Mouse (Mus musculus) heart, embryonic 16.5 days (tissue): Measurements from ENCODE around the gene Fbxl19. TPM values are rescaled to one million over a fixed set of nuclear protein-coding genes. Genes with fewer than 3 reads are reported as not detected.

Source experiments
- ATAC-seq: fragments of 200-750 bp; cut with Nextera tagmentation; replicated peaks from 2 replicates; pipeline ENCODE4 v1.8.0; 2017; ENCODE audit warnings: moderate number of reproducible peaks; ENCODE audit not compliant: insufficient read depth, low FRiP score; ENCODE audit errors: extremely low read depth
- H3K27ac ChIP-seq: fragments of 300-500 bp; sonication (generic); 2 replicates; pipeline ENCODE4 v1.5.1; 2014; ENCODE audit warnings: mild to moderate bottlenecking, low read length, control low read depth, moderate library complexity
- H3K27me3 ChIP-seq: fragments of 300-500 bp; sonication (generic); 2 replicates; pipeline ENCODE4 v1.6.1; 2014; ENCODE audit warnings: low read length, mixed read lengths; ENCODE audit not compliant: control insufficient read depth, insufficient read depth
- H3K36me3 ChIP-seq: fragments of 300-500 bp; sonication (generic); 2 replicates; pipeline ENCODE4 v1.6.1; 2014; ENCODE audit not compliant: control insufficient read depth, insufficient read depth
- H3K4me1 ChIP-seq: fragments of 300-500 bp; sonication (generic); 2 replicates; pipeline ENCODE4 v1.6.1; 2014; ENCODE audit warnings: low read length, mixed read lengths; ENCODE audit not compliant: control insufficient read depth, insufficient read depth
- H3K4me2 ChIP-seq: fragments of 300-500 bp; sonication (generic); 2 replicates; pipeline ENCODE4 v1.6.1; 2014; ENCODE audit warnings: low read depth, mild to moderate bottlenecking, control low read depth, low read length
- H3K4me3 ChIP-seq: fragments of 300-500 bp; sonication (generic); 2 replicates; pipeline ENCODE4 v1.5.1; 2014; ENCODE audit warnings: mild to moderate bottlenecking, control low read depth, low read length
- H3K9ac ChIP-seq: fragments of 300-500 bp; sonication (generic); 2 replicates; pipeline ENCODE4 v1.6.1; 2014; ENCODE audit warnings: low read length, control low read depth
- H3K9me3 ChIP-seq: fragments of 300-500 bp; sonication (generic); replicated peaks from 2 replicates; pipeline ENCODE4 v1.6.1; 2016; ENCODE audit warnings: low read length; ENCODE audit not compliant: control insufficient read depth
- WGBS: fragments of 180-500 bp; shearing (Covaris S2); extraction: QIAGEN DNeasy Blood & Tissue Kit; methylation state at CpG from one replicate; pipeline ENCODE4 v1.1.7; 2014; 5-methylcytosine and 5-hydroxymethylcytosine counted together
- polyA plus RNA-seq: library from polyadenylated mRNA; unstranded; fragments of >200 nt; fragmentation: Nextera tagmentation; extraction: Ambion mirVana; gene quantifications from 2 replicates; pipeline ENCODE4 v1.2.1, GENCODE M21; 2015

The Fbxl19 gene
- polyA plus RNA-seq, 1 experiment from 2014 or later = 1.3 TPM

DNA sequence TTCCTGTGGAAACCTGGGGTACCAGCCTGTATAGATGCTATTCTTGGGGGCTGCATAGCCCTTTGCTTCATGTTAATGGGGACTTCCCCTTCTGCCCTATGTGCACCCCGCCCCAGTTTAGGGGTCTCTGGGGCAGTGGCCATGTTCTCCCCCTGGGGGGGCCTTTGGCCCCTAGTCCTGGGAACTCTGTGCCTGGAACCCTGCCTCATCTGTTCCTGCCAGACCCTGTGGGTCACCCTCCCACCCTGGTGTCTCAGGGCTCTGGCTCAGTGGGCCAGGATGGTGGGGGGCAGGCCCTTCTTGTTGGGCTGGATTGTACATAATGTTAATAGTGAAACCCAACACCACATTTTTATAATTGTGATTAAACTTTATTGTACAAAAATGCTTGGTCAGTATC lies 55.4 kb downstream of the Fbxl19 start:
- Histone ChIP-seq H3K36me3 (peaks cover 43% of the 10 kb centered on the region), H3K4me2 (no peak overlapping the region), H3K27me3 (no peaks in the 10 kb centered on the region), H3K9ac (no peak overlapping the region), H3K27ac (no peak overlapping the region), H3K9me3 (no peaks in the 10 kb centered on the region), H3K4me1 (no peaks in the 10 kb centered on the region; the same call in 1 of the 2 replicates), H3K4me3 (no peak overlapping the region)
- no peak for ATAC-seq
- WGBS = 82% methylated on average over 1 of the region's 1 CpGs

- Histone ChIP-seq H3K4me1 (no peaks in the 10 kb centered on the region; the same call in 1 of the 2 replicates), H3K27me3 (no peaks in the 10 kb centered on the region), H3K36me3 (peaks cover 38% of the 10 kb centered on the region), H3K4me3 (peak within 1 kb of the TSS; percentile 37), H3K27ac (peak within 1 kb of the TSS; percentile 22; the same call in 1 of the 2 replicates), H3K9me3 (no peaks in the 10 kb centered on the region), H3K9ac (peak within 1 kb of the TSS; percentile 50), H3K4me2 (peak within 1 kb of the TSS; percentile 53)
- ATAC-seq = peak; percentile 93
- WGBS = 19% methylated on average over 6 of the region's 6 CpGs
Measured at GRCm38 (mm10) chr7:127800435-127801009, 56.2 kb downstream of the Fbxl19 start, which contains the start of gene Hsd3b7. Gene Hsd3b7 (plus strand): TSS chr7:127800604.

DNA sequence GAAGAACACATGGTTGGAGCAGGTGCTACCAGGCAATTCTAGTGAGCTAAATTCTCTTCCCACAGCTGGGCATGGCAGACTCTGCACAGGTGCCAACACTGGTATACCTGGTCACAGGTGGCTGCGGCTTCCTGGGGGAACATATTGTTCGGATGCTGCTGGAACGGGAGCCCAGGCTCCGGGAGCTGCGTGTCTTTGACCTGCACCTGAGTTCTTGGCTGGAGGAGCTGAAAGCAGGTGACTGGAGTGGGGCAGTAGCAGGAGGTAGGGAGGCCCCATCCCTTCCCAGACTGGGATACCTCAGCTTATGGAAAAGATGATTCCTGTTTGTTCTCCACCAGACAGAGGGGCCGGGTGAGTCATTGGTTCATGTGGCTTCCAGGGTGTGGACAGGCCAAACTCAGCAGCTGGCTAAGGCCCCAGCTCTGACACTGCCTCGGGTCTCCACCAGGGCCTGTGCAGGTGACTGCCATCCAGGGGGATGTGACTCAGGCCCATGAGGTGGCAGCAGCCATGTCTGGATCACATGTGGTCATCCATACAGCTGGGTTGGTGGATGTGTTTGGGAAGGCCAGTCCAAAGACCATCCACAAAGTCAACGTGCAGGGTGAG lies 56.8 kb downstream of the Fbxl19 start:
- Histone ChIP-seq H3K4me1 (no peaks in the 10 kb centered on the region; the same call in 1 of the 2 replicates), H3K4me2 (peak overlapping the region; percentile 53), H3K9me3 (no peaks in the 10 kb centered on the region), H3K9ac (peak overlapping the region; percentile 50), H3K27me3 (no peaks in the 10 kb centered on the region), H3K4me3 (peak overlapping the region; percentile 37), H3K36me3 (peaks cover 32% of the 10 kb centered on the region), H3K27ac (peak overlapping the region; percentile 22; the same call in 1 of the 2 replicates)
- 78% methylated on average over 8 of the region's 8 CpGs for WGBS
- no peak for ATAC-seq

DNA sequence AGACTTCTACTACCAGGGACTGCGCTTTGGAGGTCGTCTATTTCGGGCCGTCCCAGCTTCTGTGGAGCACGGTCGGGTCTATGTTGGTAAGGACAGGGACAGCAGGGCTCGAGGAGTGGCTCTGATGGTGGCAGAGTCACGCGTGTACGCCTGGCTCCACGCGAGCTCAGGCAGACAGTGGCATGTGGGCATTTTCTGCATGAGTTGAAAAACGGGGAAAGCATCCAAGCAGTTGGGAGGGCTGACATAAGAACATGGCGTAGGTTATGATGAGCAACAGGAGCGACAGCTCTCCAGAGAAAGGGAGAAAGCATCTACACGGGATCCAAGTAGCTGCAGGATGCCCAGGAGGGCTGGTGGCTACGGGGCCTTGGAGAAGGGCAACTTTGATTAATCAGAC lies 58.0 kb downstream of the Fbxl19 start:
- Histone ChIP-seq H3K36me3 (peaks cover 22% of the 10 kb centered on the region), H3K4me2 (no peak overlapping the region), H3K4me1 (no peaks in the 10 kb centered on the region; the same call in 1 of the 2 replicates), H3K4me3 (no peak overlapping the region), H3K27me3 (no peaks in the 10 kb centered on the region), H3K9ac (no peak overlapping the region), H3K9me3 (no peaks in the 10 kb centered on the region), H3K27ac (no peak overlapping the region)
- 87% methylated on average over 17 of the region's 17 CpGs for WGBS
- ATAC-seq = no peak

GRCm38 (mm10) chr7:127808821-127809220 lies 64.5 kb downstream of the Fbxl19 start:
- Histone ChIP-seq H3K27me3 (no peaks in the 10 kb centered on the region), H3K4me3 (no peak overlapping the region), H3K9ac (no peak overlapping the region), H3K4me1 (peaks cover 2% of the 10 kb centered on the region), H3K9me3 (no peaks in the 10 kb centered on the region), H3K27ac (no peak overlapping the region), H3K36me3 (no peaks in the 10 kb centered on the region), H3K4me2 (no peak overlapping the region)
- ATAC-seq = no peak
- WGBS = 76% methylated on average over 5 of the region's 5 CpGs

- H3K36me3 ChIP-seq = no peaks in the 10 kb centered on the region
- H3K4me3 ChIP-seq = no peak overlapping the region
- ATAC-seq = no peak
- H3K27ac ChIP-seq = no peak overlapping the region
- H3K27me3 ChIP-seq = no peaks in the 10 kb centered on the region
- H3K9ac ChIP-seq = no peak overlapping the region
- H3K9me3 ChIP-seq = no peaks in the 10 kb centered on the region
- WGBS = 90% methylated on average over 1 of the region's 1 CpGs
- peaks cover 9% of the 10 kb centered on the region for H3K4me1 ChIP-seq
- H3K4me2 ChIP-seq = no peak overlapping the region
Measured at GRCm38 (mm10) chr7:127809846-127810245, 65.5 kb downstream of the Fbxl19 start.

DNA sequence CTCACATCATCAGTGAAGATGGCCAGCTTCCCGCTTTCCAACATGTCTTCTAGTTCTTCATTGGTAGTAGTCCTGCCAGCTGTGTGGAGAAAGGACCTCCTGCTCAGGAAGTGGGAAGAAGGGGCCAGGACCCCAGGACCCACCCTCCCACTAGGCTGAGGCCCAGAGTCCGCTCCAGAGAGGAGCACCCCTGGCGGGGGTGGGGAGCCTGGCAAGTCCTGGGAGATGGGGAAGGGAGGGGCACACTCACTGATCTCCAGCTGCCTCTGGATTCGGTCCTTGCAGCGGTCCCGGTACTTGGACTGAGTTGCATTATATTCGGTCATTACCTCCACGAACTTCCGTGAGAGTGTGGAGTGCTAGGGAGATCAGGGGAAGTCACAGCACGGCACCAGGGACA lies 66.3 kb downstream of the Fbxl19 start:
- WGBS = 76% methylated on average over 10 of the region's 10 CpGs
- Histone ChIP-seq H3K9me3 (no peaks in the 10 kb centered on the region), H3K36me3 (no peaks in the 10 kb centered on the region), H3K27ac (no peak overlapping the region), H3K4me3 (no peak overlapping the region), H3K4me2 (no peak overlapping the region), H3K27me3 (no peaks in the 10 kb centered on the region), H3K9ac (no peak overlapping the region), H3K4me1 (peaks cover 11% of the 10 kb centered on the region)
- no peak for ATAC-seq

- no peak for ATAC-seq
- Histone ChIP-seq H3K4me3 (no peak overlapping the region), H3K4me2 (no peak overlapping the region), H3K27me3 (no peaks in the 10 kb centered on the region), H3K4me1 (peaks cover 16% of the 10 kb centered on the region), H3K36me3 (no peaks in the 10 kb centered on the region), H3K9ac (no peak overlapping the region), H3K9me3 (no peaks in the 10 kb centered on the region), H3K27ac (no peak overlapping the region)
- WGBS = 74% methylated on average over 4 of the region's 4 CpGs
Measured at GRCm38 (mm10) chr7:127811240-127811639, 66.9 kb downstream of the Fbxl19 start.

DNA sequence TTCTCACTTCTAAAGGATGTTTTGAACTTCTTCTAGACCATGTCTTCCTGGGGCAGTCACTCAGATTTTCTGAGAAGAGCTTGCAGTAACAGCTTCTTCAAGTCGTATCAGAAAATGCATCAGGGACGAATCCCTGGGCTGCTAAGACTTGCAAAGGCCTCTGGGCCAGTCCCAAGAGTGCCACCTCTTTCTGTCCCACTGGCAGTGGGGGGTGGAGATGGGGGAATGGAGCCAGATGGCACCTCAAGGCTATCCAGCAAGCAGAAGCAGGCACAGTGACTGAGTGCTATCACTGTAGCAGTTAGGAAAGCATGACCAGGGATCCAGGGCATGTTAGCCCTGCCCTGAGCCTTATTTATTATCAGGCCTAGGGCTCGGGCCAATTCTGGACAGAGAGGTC lies 67.9 kb downstream of the Fbxl19 start:
- no peaks in the 10 kb centered on the region for H3K9me3 ChIP-seq
- H3K4me1 ChIP-seq = peaks cover 18% of the 10 kb centered on the region
- WGBS = 78% methylated on average over 3 of the region's 3 CpGs
- H3K36me3 ChIP-seq = no peaks in the 10 kb centered on the region
- H3K4me3 ChIP-seq = no peak overlapping the region
- no peak overlapping the region for H3K4me2 ChIP-seq
- no peaks in the 10 kb centered on the region for H3K27me3 ChIP-seq
- H3K9ac ChIP-seq = no peak overlapping the region
- no peak overlapping the region for H3K27ac ChIP-seq
- no peak for ATAC-seq
